Mouse (Mus musculus) intestine, embryonic 16.5 days (tissue): Measurements from ENCODE around the gene Lrrfip2. TPM values are rescaled to one million over a fixed set of nuclear protein-coding genes. Genes with fewer than 3 reads are reported as not detected.

Experiments used
- ATAC-seq: fragments of 200-750 bp; cut with Nextera tagmentation; 2 replicates; pipeline ENCODE4 v1.8.0; 2017; ENCODE audit warnings: moderate TSS enrichment, moderate library complexity
- H3K27ac ChIP-seq: fragments of 300-500 bp; sonication (generic); 2 replicates; pipeline ENCODE4 v1.5.1; 2014; ENCODE audit warnings: mild to moderate bottlenecking, low read length
- H3K27me3 ChIP-seq: fragments of 300-500 bp; sonication (generic); replicated peaks from 2 replicates; pipeline ENCODE4 v1.6.1; 2014; ENCODE audit warnings: low read length, control low read depth, mixed read lengths; ENCODE audit not compliant: control insufficient read depth, insufficient read depth
- H3K36me3 ChIP-seq: fragments of 300-500 bp; sonication (generic); 2 replicates; pipeline ENCODE4 v1.6.1; 2014; ENCODE audit warnings: low read length, control low read depth; ENCODE audit not compliant: control insufficient read depth, insufficient read depth
- H3K4me1 ChIP-seq: fragments of 300-500 bp; sonication (generic); 2 replicates; pipeline ENCODE4 v1.6.1; 2014; ENCODE audit warnings: low read length, control low read depth, mixed read lengths; ENCODE audit not compliant: control insufficient read depth, insufficient read depth
- H3K4me2 ChIP-seq: fragments of 300-500 bp; sonication (generic); 2 replicates; pipeline ENCODE4 v1.6.1; 2014; ENCODE audit warnings: low read depth, low read length, control low read depth
- H3K4me3 ChIP-seq: fragments of 300-500 bp; sonication (generic); 2 replicates; pipeline ENCODE4 v1.5.1; 2014; ENCODE audit warnings: mild to moderate bottlenecking, low read length
- H3K9ac ChIP-seq: fragments of 300-500 bp; sonication (generic); 2 replicates; pipeline ENCODE4 v1.6.1; 2014; ENCODE audit warnings: low read depth, low read length
- H3K9me3 ChIP-seq: fragments of 300-500 bp; sonication (generic); 2 replicates; pipeline ENCODE4 v1.6.1; 2016; ENCODE audit warnings: low read length, control low read depth; ENCODE audit not compliant: control insufficient read depth
- WGBS: fragments of 180-500 bp; shearing (Covaris S2); extraction: QIAGEN DNeasy Blood & Tissue Kit; methylation state at CpG from one replicate; pipeline ENCODE4 v1.1.7; 2014; 5-methylcytosine and 5-hydroxymethylcytosine counted together
- polyA plus RNA-seq: library from polyadenylated mRNA; unstranded; fragments of >200 nt; fragmentation: Nextera tagmentation; extraction: Ambion mirVana; gene quantifications from 2 replicates; pipeline ENCODE4 v1.2.1, GENCODE M21; 2015

Lrrfip2 gene
- polyA plus RNA-seq, 1 experiment from 2014 or later = 38.4 TPM

DNA sequence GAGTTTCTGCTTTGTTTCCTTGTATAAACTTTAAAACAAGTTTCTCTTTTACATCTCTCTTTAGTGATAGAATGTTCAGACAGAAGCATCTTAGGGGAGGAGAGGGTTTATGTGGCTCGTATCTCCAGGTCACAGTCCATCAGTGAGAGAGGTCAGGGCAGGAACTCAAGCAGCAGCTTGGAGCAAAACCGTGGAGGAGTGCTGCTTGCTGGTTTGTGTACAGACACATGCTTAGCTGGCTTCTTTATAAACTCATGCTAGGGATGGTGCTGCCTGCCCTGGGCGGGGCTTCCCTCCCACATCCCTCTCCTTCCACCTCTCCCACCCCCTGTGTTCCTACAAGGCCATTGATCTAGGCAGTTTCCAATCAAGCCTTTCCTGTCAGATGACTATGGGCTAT lies 53.0 kb downstream of the Lrrfip2 start:
- ATAC-seq = no peak

GRCm38 (mm10) chr9:111174071-111174470 lies 56.7 kb downstream of the Lrrfip2 start:
- H3K4me2 ChIP-seq = no peak overlapping the region
- H3K27me3 ChIP-seq = no peaks in the 10 kb centered on the region
- H3K4me3 ChIP-seq = no peak overlapping the region
- H3K9me3 ChIP-seq = no peaks in the 10 kb centered on the region
- no peak overlapping the region for H3K27ac ChIP-seq
- H3K4me1 ChIP-seq = no peaks in the 10 kb centered on the region
- H3K9ac ChIP-seq = no peak overlapping the region
- ATAC-seq = no peak
- WGBS = 55% methylated on average over 5 of the region's 5 CpGs
- H3K36me3 ChIP-seq = no peaks in the 10 kb centered on the region

More for the DNA sequence above, 53.0 kb downstream of the Lrrfip2 start:
- Histone ChIP-seq H3K4me2 (no peak overlapping the region), H3K36me3 (no peaks in the 10 kb centered on the region), H3K27me3 (no peaks in the 10 kb centered on the region), H3K4me1 (no peaks in the 10 kb centered on the region), H3K9ac (no peak overlapping the region), H3K9me3 (no peaks in the 10 kb centered on the region), H3K4me3 (no peak overlapping the region), H3K27ac (no peak overlapping the region)
- 30% methylated on average over 3 of the region's 3 CpGs for WGBS

DNA sequence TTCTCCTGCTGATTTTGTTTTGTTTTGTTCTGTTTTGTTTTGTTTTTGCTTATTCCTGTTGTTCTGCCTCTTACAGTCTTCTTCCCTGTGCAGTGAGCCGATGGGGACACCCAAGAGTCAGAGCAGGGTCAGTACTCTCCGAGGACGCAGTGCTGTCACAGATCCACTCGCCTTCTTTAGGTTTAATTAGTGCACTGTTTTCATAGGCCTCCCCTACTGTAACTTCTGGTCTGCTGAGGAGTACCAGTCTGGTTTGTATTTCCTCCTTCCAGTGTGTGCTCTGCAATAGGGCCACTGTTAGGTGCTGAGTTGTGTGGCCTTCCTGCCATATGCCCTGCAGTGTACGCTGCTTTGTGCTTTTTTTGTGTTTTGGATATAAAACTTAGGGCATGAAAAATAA lies 61.6 kb downstream of the Lrrfip2 start:
- Histone ChIP-seq H3K27me3 (no peaks in the 10 kb centered on the region), H3K4me1 (no peaks in the 10 kb centered on the region), H3K27ac (no peak overlapping the region), H3K4me2 (no peak overlapping the region), H3K9ac (no peak overlapping the region), H3K4me3 (no peak overlapping the region), H3K9me3 (no peaks in the 10 kb centered on the region), H3K36me3 (0 out of 2 replicates have a peak, but pooled peaks cover 2% of the 10 kb centered on the region)
- no peak for ATAC-seq
- WGBS = 89% methylated on average over 5 of the region's 5 CpGs

DNA sequence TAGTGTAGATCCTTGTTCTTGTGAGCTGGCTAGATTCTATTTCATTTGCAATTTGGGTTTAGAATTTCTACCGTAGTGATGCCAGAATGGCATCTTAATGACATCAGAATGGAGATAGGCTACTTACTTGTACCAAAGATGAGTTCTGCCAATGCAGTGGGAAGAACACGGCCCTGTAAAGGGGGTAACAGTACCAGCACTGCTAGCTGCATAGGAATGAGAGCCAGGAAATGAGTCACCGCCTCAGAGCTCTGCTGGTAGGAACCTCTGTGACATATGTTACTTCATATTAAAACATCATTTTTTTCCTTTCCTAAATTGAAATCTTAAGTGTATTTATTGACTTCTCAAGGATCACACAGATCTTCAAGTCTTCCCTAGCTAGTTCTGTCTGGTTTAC lies 64.8 kb downstream of the Lrrfip2 start:
- Histone ChIP-seq H3K36me3 (0 out of 2 replicates have a peak, but pooled peaks cover 2% of the 10 kb centered on the region), H3K4me1 (no peaks in the 10 kb centered on the region), H3K9ac (no peak overlapping the region), H3K4me3 (no peak overlapping the region), H3K4me2 (no peak overlapping the region), H3K27ac (no peak overlapping the region), H3K9me3 (no peaks in the 10 kb centered on the region), H3K27me3 (no peaks in the 10 kb centered on the region)
- WGBS = 71% methylated on average over 3 of the region's 3 CpGs
- ATAC-seq = no peak

DNA sequence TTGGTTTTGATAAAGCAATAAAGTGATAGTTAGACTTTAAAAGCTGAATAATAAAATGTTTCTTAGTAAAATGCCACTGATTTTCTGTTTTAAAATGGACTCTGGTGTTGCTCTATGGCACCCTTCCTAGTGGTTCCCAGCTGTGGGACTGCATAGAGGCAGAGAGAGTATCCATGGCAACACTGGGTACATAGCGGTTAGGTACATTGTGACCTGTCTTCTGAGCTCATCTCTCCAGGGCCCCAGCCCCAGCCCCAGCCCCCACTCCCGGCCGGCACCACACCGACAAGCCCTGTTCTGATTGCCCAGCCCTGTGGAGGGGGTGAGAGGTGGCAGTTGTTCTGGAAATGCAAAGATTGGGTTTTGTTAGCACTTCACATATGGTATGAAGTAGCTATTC lies 67.5 kb downstream of the Lrrfip2 start:
- H3K27ac ChIP-seq = no peak overlapping the region
- no peaks in the 10 kb centered on the region for H3K27me3 ChIP-seq
- no peak overlapping the region for H3K4me2 ChIP-seq
- no peak for ATAC-seq
- 74% methylated on average over 4 of the region's 4 CpGs for WGBS
- H3K4me1 ChIP-seq = no peaks in the 10 kb centered on the region
- 0 out of 2 replicates have a peak, but pooled peaks cover 2% of the 10 kb centered on the region for H3K36me3 ChIP-seq
- H3K4me3 ChIP-seq = no peak overlapping the region
- H3K9me3 ChIP-seq = no peaks in the 10 kb centered on the region
- no peak overlapping the region for H3K9ac ChIP-seq

- Histone ChIP-seq H3K9me3 (no peaks in the 10 kb centered on the region), H3K27ac (no peak overlapping the region), H3K36me3 (peaks cover 5% of the 10 kb centered on the region; the same call in 1 of the 2 replicates), H3K27me3 (no peaks in the 10 kb centered on the region), H3K9ac (no peak overlapping the region), H3K4me2 (no peak overlapping the region), H3K4me3 (no peak overlapping the region), H3K4me1 (no peaks in the 10 kb centered on the region)
- ATAC-seq = no peak
- WGBS = 83% methylated on average over 6 of the region's 6 CpGs
These were observed 69.5 kb downstream of the Lrrfip2 start for GRCm38 (mm10) chr9:111186861-111187260.

DNA sequence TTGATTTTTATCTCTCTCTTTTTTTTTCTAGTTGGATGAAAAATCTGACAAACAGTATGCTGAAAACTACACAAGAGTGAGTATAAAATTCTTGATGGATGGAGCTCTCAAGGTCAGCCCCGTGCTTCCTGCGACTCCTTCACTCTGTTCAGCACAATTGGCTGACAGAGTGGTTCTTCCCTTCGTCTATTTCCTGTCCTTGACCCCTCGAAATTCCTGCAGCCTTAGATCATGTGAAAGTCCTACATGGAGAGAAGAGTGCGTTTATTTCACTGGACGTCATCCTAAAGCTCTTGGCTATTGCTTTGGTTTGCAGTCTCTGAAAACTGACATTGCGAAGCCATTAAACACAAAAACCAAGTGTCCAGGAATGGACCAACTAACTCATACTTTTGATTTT lies 71.3 kb downstream of the Lrrfip2 start:
- Histone ChIP-seq H3K9ac (no peak overlapping the region), H3K4me1 (no peaks in the 10 kb centered on the region), H3K9me3 (no peaks in the 10 kb centered on the region), H3K4me2 (no peak overlapping the region), H3K36me3 (peaks cover 2% of the 10 kb centered on the region; the same call in 1 of the 2 replicates), H3K27ac (no peak overlapping the region), H3K27me3 (no peaks in the 10 kb centered on the region), H3K4me3 (no peak overlapping the region)
- ATAC-seq = no peak
- WGBS = 62% methylated on average over 7 of the region's 7 CpGs

- H3K9me3 ChIP-seq = no peaks in the 10 kb centered on the region
- WGBS = 91% methylated on average over 2 of the region's 2 CpGs
- H3K36me3 ChIP-seq = peaks cover 2% of the 10 kb centered on the region
- no peaks in the 10 kb centered on the region for H3K4me1 ChIP-seq
- H3K27me3 ChIP-seq = no peaks in the 10 kb centered on the region
- H3K9ac ChIP-seq = no peak overlapping the region
- H3K4me2 ChIP-seq = no peak overlapping the region
- no peak overlapping the region for H3K27ac ChIP-seq
- no peak overlapping the region for H3K4me3 ChIP-seq
- no peak for ATAC-seq
These were observed 75.8 kb downstream of the Lrrfip2 start for GRCm38 (mm10) chr9:111193211-111193610.

- H3K4me1 ChIP-seq = no peaks in the 10 kb centered on the region
- ATAC-seq = no peak
- peaks cover 6% of the 10 kb centered on the region for H3K36me3 ChIP-seq
- no peaks in the 10 kb centered on the region for H3K27me3 ChIP-seq
- no peak overlapping the region for H3K9ac ChIP-seq
- no peaks in the 10 kb centered on the region for H3K9me3 ChIP-seq
- 91% methylated on average over 3 of the region's 3 CpGs for WGBS
- H3K4me2 ChIP-seq = no peak overlapping the region
- H3K27ac ChIP-seq = no peak overlapping the region
- no peak overlapping the region for H3K4me3 ChIP-seq
These were observed 79.7 kb downstream of the Lrrfip2 start for GRCm38 (mm10) chr9:111197116-111197515.

DNA sequence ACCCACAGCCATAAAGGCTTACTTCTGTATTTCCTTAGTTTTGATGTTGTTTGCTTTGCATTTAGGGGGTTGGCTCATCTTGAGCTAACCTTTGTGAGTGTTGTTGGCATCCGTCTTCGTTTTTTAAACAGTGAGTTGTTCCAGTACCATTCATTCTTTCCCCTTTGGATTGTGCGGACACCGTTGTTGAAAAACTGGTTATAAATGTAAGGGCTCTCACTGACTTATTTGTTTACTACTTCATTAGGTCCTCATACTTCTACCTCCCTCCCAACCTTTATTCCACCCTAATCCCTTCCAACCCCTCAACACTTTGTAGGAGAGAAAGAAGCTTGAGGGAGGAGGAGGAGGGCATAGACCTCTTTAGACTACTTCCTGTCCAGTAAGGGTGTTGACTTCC lies 80.3 kb downstream of the Lrrfip2 start:
- no peak overlapping the region for H3K4me3 ChIP-seq
- no peak overlapping the region for H3K4me2 ChIP-seq
- H3K27ac ChIP-seq = no peak overlapping the region
- H3K27me3 ChIP-seq = no peaks in the 10 kb centered on the region
- no peak overlapping the region for H3K9ac ChIP-seq
- ATAC-seq = no peak
- 86% methylated on average over 4 of the region's 4 CpGs for WGBS
- no peaks in the 10 kb centered on the region for H3K9me3 ChIP-seq
- H3K36me3 ChIP-seq = peaks cover 7% of the 10 kb centered on the region
- H3K4me1 ChIP-seq = no peaks in the 10 kb centered on the region
